Comparison of ENCODE assay signal across 8 mouse cellular contexts in the genomic region with DNA sequence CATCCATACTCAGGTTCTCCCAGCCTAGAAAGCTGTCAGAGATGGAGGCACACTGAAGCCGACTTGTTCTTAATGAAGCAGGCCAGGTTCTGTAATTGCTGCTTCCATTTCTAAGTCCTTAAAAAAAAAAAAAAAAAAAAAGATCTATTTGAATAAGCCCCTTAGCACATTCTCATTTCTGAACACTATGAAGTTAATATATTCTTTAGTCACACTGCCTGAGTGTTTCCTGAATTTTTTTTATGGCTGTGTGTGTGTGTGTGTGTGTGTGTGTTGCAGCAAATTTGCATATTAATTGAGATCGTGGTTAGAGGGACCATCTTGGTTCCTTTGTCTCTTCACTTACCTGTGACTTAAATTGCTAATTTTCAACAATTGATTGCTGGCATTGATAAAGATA. TPM values are rescaled to one million over a fixed set of nuclear protein-coding genes. Genes with fewer than 3 reads are reported as not detected.
DNase-seq lines count a peak whose midpoint lies in the region; ATAC-seq and TF ChIP-seq lines count a peak whose summit lies in the region.
"Had no signal": no experiment of that assay in that cellular context is flagged by ENCODE, and none has a peak within 500 bp of the region (broad histone marks: within the 10 kb centered on the region; RNA-seq: fewer than 3 reads in every experiment).

No protein-coding gene starts in this region.

- 48% methylated on average over 2 of the region's 2 CpGs for WGBS in hindbrain, embryonic 14.5 days
- 75% methylated on average over 2 of the region's 2 CpGs for WGBS in hindbrain, embryonic 11.5 days
- WGBS in midbrain, embryonic 14.5 days = 69% methylated on average over 2 of the region's 2 CpGs
- WGBS in midbrain, embryonic 11.5 days = 77% methylated on average over 2 of the region's 2 CpGs
- WGBS in limb, embryonic 14.5 days = 63% methylated on average over 2 of the region's 2 CpGs

- H3K27ac ChIP-seq in hindbrain, embryonic 14.5 days = peak overlapping the region; percentile 79
- no peak overlapping the region for H3K27ac ChIP-seq in hindbrain, embryonic 11.5 days (ENCODE audit: low read depth, low read length)
- peak overlapping the region; percentile 70 for H3K27ac ChIP-seq in midbrain, embryonic 14.5 days (replicated peaks; ENCODE audit: low read depth, low read length)
- no peak overlapping the region for H3K27ac ChIP-seq in midbrain, embryonic 11.5 days (ENCODE audit: low read depth, low read length)
- no peak overlapping the region for H3K27ac ChIP-seq in limb, embryonic 14.5 days (replicated peaks; ENCODE audit: low read depth, low read length)

- H3K27me3 ChIP-seq in hindbrain, embryonic 14.5 days (ENCODE audit: control insufficient read depth, insufficient read depth, low read length) = no peaks in the 10 kb centered on the region
- H3K27me3 ChIP-seq in hindbrain, embryonic 11.5 days (ENCODE audit: control insufficient read depth, insufficient read depth, low read length) = no peaks in the 10 kb centered on the region
- H3K27me3 ChIP-seq in midbrain, embryonic 14.5 days (ENCODE audit: control insufficient read depth, insufficient read depth, low read length) = no peaks in the 10 kb centered on the region
- no peaks in the 10 kb centered on the region for H3K27me3 ChIP-seq in midbrain, embryonic 11.5 days (ENCODE audit: control insufficient read depth, insufficient read depth, low read length)
- H3K27me3 ChIP-seq in limb, embryonic 14.5 days (ENCODE audit: control insufficient read depth, insufficient read depth, low read length) = no peaks in the 10 kb centered on the region

- no peak for TF ChIP-seq POLR2A in limb, embryonic 14.5 days (IDR thresholded peaks at IDR 0.05; ENCODE audit: borderline replicate concordance, extremely low read depth, insufficient read depth, insufficient read length)

- ATAC-seq in hindbrain, embryonic 14.5 days (ENCODE audit: low FRiP score) = 0 out of 2 replicates have a peak, but pooled peaks have one; percentile 22
- ATAC-seq in hindbrain, embryonic 11.5 days (ENCODE audit: low FRiP score) = no peak
- ATAC-seq in midbrain, embryonic 14.5 days (ENCODE audit: low FRiP score, low TSS enrichment) = no peak
- no peak for ATAC-seq in midbrain, embryonic 11.5 days (ENCODE audit: low FRiP score)
- ATAC-seq in limb, embryonic 14.5 days (ENCODE audit: low FRiP score, low read depth) = 0 out of 2 replicates have a peak, but pooled peaks have one; percentile 2

- H3K4me3 ChIP-seq in hindbrain, embryonic 14.5 days (replicated peaks; ENCODE audit: low read length) = no peak overlapping the region
- no peak overlapping the region for H3K4me3 ChIP-seq in hindbrain, embryonic 11.5 days (ENCODE audit: low read depth, low read length)
- H3K4me3 ChIP-seq in midbrain, embryonic 14.5 days (replicated peaks; ENCODE audit: low read depth, low read length) = no peak overlapping the region
- no peak overlapping the region for H3K4me3 ChIP-seq in midbrain, embryonic 11.5 days (ENCODE audit: low read depth, low read length)
- no peak overlapping the region for H3K4me3 ChIP-seq in limb, embryonic 14.5 days (replicated peaks; ENCODE audit: low read length)

- H3K36me3 ChIP-seq in hindbrain, embryonic 14.5 days (replicated peaks; ENCODE audit: control insufficient read depth, insufficient read depth) = no peaks in the 10 kb centered on the region; the same call in 1 of the 2 replicates
- no peaks in the 10 kb centered on the region for H3K36me3 ChIP-seq in hindbrain, embryonic 11.5 days (ENCODE audit: control insufficient read depth, insufficient read depth, low read length)
- peaks cover 10% of the 10 kb centered on the region; the same call in 1 of the 2 replicates for H3K36me3 ChIP-seq in midbrain, embryonic 14.5 days (ENCODE audit: control insufficient read depth, insufficient read depth, low read length)
- no peaks in the 10 kb centered on the region for H3K36me3 ChIP-seq in midbrain, embryonic 11.5 days (ENCODE audit: control insufficient read depth, insufficient read depth, low read length)
- peaks cover 23% of the 10 kb centered on the region for H3K36me3 ChIP-seq in limb, embryonic 14.5 days (ENCODE audit: control insufficient read depth, insufficient read depth, low read length)

- H3K4me2 ChIP-seq in hindbrain, embryonic 14.5 days (replicated peaks) = no peak overlapping the region
- no peak overlapping the region for H3K4me2 ChIP-seq in hindbrain, embryonic 11.5 days (replicated peaks; ENCODE audit: low read depth, low read length)
- no peak overlapping the region for H3K4me2 ChIP-seq in midbrain, embryonic 14.5 days (ENCODE audit: low read length)
- H3K4me2 ChIP-seq in midbrain, embryonic 11.5 days = no peak overlapping the region
- H3K4me2 ChIP-seq in limb, embryonic 14.5 days (replicated peaks; ENCODE audit: low read depth, low read length, severe bottlenecking) = no peak overlapping the region

- no peak overlapping the region; the same call in 1 of the 2 replicates for H3K9ac ChIP-seq in hindbrain, embryonic 14.5 days
- H3K9ac ChIP-seq in hindbrain, embryonic 11.5 days (ENCODE audit: low read depth, low read length) = no peak overlapping the region
- H3K9ac ChIP-seq in midbrain, embryonic 14.5 days (replicated peaks; ENCODE audit: low read length) = no peak overlapping the region; the same call in 1 of the 2 replicates
- H3K9ac ChIP-seq in midbrain, embryonic 11.5 days (ENCODE audit: low read length) = no peak overlapping the region
- no peak overlapping the region for H3K9ac ChIP-seq in limb, embryonic 14.5 days (ENCODE audit: low read depth, low read length, severe bottlenecking)

- H3K4me1 ChIP-seq in hindbrain, embryonic 14.5 days (replicated peaks; ENCODE audit: control insufficient read depth, insufficient read depth, low read length) = peaks cover 9% of the 10 kb centered on the region
- no peaks in the 10 kb centered on the region for H3K4me1 ChIP-seq in hindbrain, embryonic 11.5 days (replicated peaks; ENCODE audit: control insufficient read depth, insufficient read depth, low read length)
- H3K4me1 ChIP-seq in midbrain, embryonic 14.5 days (ENCODE audit: control insufficient read depth, insufficient read depth, low read length) = no peaks in the 10 kb centered on the region
- H3K4me1 ChIP-seq in midbrain, embryonic 11.5 days (ENCODE audit: control insufficient read depth, insufficient read depth, low read length) = no peaks in the 10 kb centered on the region
- H3K4me1 ChIP-seq in limb, embryonic 14.5 days (ENCODE audit: control insufficient read depth, insufficient read depth, low read length) = no peaks in the 10 kb centered on the region

- H3K9me3 ChIP-seq in hindbrain, embryonic 14.5 days (ENCODE audit: control insufficient read depth, low read length) = no peaks in the 10 kb centered on the region
- no peaks in the 10 kb centered on the region for H3K9me3 ChIP-seq in hindbrain, embryonic 11.5 days (ENCODE audit: control insufficient read depth, low read length)
- H3K9me3 ChIP-seq in midbrain, embryonic 14.5 days (ENCODE audit: control insufficient read depth, low read length) = no peaks in the 10 kb centered on the region
- H3K9me3 ChIP-seq in midbrain, embryonic 11.5 days (ENCODE audit: control insufficient read depth, low read length) = no peaks in the 10 kb centered on the region
- no peaks in the 10 kb centered on the region for H3K9me3 ChIP-seq in limb, embryonic 14.5 days (ENCODE audit: control insufficient read depth, low read length)

- no peak for DNase-seq in hindbrain, embryonic 14.5 days (ENCODE audit: low spot score)
- DNase-seq in hindbrain, embryonic 11.5 days (ENCODE audit: low spot score) = no peak
- DNase-seq in midbrain, embryonic 14.5 days = peak; percentile 48
- no peak for DNase-seq in midbrain, embryonic 11.5 days (ENCODE audit: low spot score, missing footprints)
- DNase-seq in limb, embryonic 14.5 days (ENCODE audit: low spot score) = no peak
- no peak for DNase-seq in thymus, adult 18-20 months
- DNase-seq in adrenal gland, postnatal 14 days = no peak
- DNase-seq: cerebellum, adult 2 months had no signal

RNA-seq across cellular contexts. Expression of gene Farp1, which starts 47.8 kb away (rescaled TPM):
- 44.6 and 45.2 TPM in 2 replicates for polyA plus RNA-seq in hindbrain, embryonic 14.5 days (2014; fragmentation: Nextera tagmentation; extraction: Ambion mirVana)
- 26.3 and 32.5 TPM in 2 replicates for polyA plus RNA-seq in hindbrain, embryonic 11.5 days (2014; fragmentation: Nextera tagmentation; extraction: Ambion mirVana)
- 41.8 and 42.8 TPM in 2 replicates for polyA plus RNA-seq in midbrain, embryonic 14.5 days (2014; fragmentation: Nextera tagmentation; extraction: Ambion mirVana)
- 21.7 and 22.4 TPM in 2 replicates for polyA plus RNA-seq in midbrain, embryonic 11.5 days (2014; fragmentation: Nextera tagmentation; extraction: Ambion mirVana)
- 78.5 and 91.4 TPM in 2 replicates for polyA plus RNA-seq in limb, embryonic 14.5 days (2012; rRNA removed)
- polyA plus RNA-seq in limb, embryonic 14.5 days (2014; fragmentation: Nextera tagmentation; extraction: Ambion mirVana) = 43.3 and 51.4 TPM in 2 replicates
- 21.1 and 22.4 TPM in 2 replicates for total RNA-seq in adrenal gland, postnatal 14 days (2021)

Comparison
In these comparisons a context has a peak if more than half of its experiments do, and no peak if none do; other contexts are left out.
1. ATAC-seq: peak in hindbrain, embryonic 14.5 days (single experiment) and limb, embryonic 14.5 days (single experiment); none in hindbrain, embryonic 11.5 days (single experiment), midbrain, embryonic 14.5 days (single experiment) and midbrain, embryonic 11.5 days (single experiment).
2. H3K27ac ChIP-seq: peak in hindbrain, embryonic 14.5 days (single experiment) and midbrain, embryonic 14.5 days (single experiment); none in hindbrain, embryonic 11.5 days (single experiment), midbrain, embryonic 11.5 days (single experiment) and limb, embryonic 14.5 days (single experiment).